Mouse (Mus musculus): ENCODE data around the gene E030030I06Rik. TPM values are rescaled to one million over a fixed set of nuclear protein-coding genes. Genes with fewer than 3 reads are reported as not detected.
A peak's percentile ranks its signal among the peaks of the same experiment; 100 is the strongest.
"Not testable (repeated sequence)": the region's sequence is repeated elsewhere in the genome, so short reads cannot be mapped to it uniquely, and the experiment has no call there.

E030030I06Rik gene
- polyA plus RNA-seq (2012; rRNA removed) = 2.9 and 4.4 TPM in 2 replicates

DNA sequence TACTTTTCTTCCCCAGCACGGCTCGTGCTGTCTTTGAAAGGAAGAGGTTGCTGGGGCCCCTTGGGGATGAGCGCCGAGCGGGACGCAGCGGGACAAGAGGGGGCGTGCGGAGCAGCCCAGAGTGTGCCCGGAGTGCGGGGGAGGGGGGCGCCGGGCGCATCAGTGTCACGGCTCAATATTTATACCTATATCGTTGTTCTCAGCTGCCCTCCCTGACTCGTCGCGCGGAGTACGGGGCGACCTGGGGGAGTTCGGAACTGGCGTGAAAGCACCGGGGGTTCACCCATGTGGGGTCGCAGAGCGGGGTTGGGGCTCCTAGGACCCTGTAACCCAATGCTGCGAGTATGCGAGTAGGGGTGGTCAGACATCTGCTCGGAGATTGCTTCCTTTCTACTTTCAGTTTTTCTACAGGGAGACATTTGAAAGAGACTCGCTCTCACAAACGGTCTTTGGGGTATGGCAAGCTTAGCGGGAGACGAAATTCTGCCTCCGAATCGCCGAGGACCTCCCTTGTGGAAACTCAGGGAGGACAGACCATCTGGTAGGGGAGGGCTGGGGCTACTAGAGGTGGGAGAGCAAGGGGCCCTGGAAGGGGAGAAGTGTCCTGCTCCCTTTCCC lies at the start of gene E030030I06Rik:
E030030I06Rik (minus strand) TSS at position 198 of the 618 bp plus-strand sequence.
- Histone ChIP-seq H3K4me3 (ENCODE audit: low read depth, low read length) (peak within 1 kb of the TSS; percentile 78), H3K36me3 (ENCODE audit: control insufficient read depth, insufficient read depth, low read length) (no peaks in the 10 kb centered on the region), H3K27me3 (ENCODE audit: control insufficient read depth, insufficient read depth, low read length) (peaks cover 28% of the 10 kb centered on the region), H3K4me1 (ENCODE audit: control insufficient read depth, insufficient read depth, insufficient read length, low read length) (peaks cover 8% of the 10 kb centered on the region), H3K27ac (ENCODE audit: insufficient read depth, low read depth, low read length) (peak within 1 kb of the TSS; percentile 78)
- under 1% methylated on average over 37 of the region's 37 CpGs for WGBS
- TF ChIP-seq CTCF (IDR thresholded peaks at IDR 0.05; ENCODE audit: extremely low read depth, insufficient read length, insufficient replicate concordance, low read depth, low read length) (no peak), POLR2A (IDR thresholded peaks at IDR 0.05; ENCODE audit: low read depth, low read length) (no peak)

DNA sequence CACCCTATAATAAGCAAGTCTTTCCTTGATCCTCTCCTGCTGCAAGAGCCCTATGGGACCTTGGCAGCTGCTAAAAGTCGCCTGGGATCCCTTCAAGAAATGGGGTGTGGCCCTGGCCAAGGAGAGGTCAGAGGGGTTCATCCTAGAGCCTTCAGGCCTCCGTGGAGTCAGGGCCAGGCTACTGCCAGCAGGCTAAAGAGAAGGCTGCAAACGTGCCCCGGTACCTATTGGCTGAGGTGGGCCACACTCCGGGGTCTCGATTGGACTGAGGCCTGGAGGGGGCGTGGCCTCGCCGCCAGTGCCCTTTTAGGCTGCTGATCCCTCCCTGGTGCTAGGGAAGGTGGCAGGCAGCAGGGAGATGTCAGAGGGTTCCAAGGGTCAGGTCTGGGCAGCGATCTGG lies 42.0 kb upstream of the E030030I06Rik start:
- H3K4me1 ChIP-seq (ENCODE audit: control insufficient read depth, insufficient read depth, insufficient read length, low read length); H3K27ac ChIP-seq (ENCODE audit: insufficient read depth, low read depth, low read length); H3K27me3 ChIP-seq (ENCODE audit: control insufficient read depth, insufficient read depth, low read length); H3K4me3 ChIP-seq (ENCODE audit: low read depth, low read length); H3K36me3 ChIP-seq (ENCODE audit: control insufficient read depth, insufficient read depth, low read length): not testable (repeated sequence)
- WGBS = 2% methylated on average over 10 of the region's 10 CpGs

DNA sequence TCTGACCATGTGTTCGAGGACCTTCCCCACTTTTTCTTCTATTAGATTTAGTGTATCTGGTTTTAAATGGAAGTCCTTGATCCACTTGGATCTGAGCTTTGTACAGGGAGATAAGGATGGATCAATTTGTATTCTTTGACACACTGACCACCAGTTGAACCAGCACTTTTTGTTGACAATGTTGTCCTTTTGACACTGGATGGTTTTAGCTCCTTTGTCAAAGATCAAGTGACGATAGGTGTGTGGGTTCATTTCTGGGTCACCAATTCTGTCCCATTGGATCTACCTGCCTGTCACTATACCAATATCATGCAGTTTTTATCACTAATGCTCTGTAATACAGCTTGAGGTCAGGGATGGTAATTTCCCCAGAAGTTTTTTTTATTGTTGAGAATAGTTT lies 27.4 kb upstream of the E030030I06Rik start:
- WGBS = 61% methylated on average over 2 of the region's 2 CpGs
- H3K36me3 ChIP-seq (ENCODE audit: control insufficient read depth, insufficient read depth, low read length); H3K27me3 ChIP-seq (ENCODE audit: control insufficient read depth, insufficient read depth, low read length); H3K4me1 ChIP-seq (ENCODE audit: control insufficient read depth, insufficient read depth, insufficient read length, low read length); H3K27ac ChIP-seq (ENCODE audit: insufficient read depth, low read depth, low read length); H3K4me3 ChIP-seq (ENCODE audit: low read depth, low read length): not testable (repeated sequence)

DNA sequence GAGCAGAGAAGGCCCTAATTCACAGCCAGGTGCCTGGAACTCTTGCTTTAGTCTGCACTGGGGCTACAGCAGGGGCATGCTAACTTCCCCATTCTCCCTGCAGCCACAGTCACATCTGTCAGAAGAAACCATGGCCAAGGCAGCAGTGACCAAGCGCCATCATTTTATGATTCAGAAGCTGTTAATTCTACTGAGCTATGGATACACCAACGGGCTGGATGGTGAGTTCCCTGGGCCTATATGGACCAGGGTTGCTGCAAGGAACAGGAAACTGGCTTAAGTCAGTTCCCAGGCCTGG lies 25.1 kb upstream of the E030030I06Rik start:
- H3K4me3 ChIP-seq (ENCODE audit: low read depth, low read length); H3K36me3 ChIP-seq (ENCODE audit: control insufficient read depth, insufficient read depth, low read length); H3K27ac ChIP-seq (ENCODE audit: insufficient read depth, low read depth, low read length); H3K27me3 ChIP-seq (ENCODE audit: control insufficient read depth, insufficient read depth, low read length); H3K4me1 ChIP-seq (ENCODE audit: control insufficient read depth, insufficient read depth, insufficient read length, low read length): not testable (repeated sequence)
- 80% methylated on average over 2 of the region's 2 CpGs for WGBS

DNA sequence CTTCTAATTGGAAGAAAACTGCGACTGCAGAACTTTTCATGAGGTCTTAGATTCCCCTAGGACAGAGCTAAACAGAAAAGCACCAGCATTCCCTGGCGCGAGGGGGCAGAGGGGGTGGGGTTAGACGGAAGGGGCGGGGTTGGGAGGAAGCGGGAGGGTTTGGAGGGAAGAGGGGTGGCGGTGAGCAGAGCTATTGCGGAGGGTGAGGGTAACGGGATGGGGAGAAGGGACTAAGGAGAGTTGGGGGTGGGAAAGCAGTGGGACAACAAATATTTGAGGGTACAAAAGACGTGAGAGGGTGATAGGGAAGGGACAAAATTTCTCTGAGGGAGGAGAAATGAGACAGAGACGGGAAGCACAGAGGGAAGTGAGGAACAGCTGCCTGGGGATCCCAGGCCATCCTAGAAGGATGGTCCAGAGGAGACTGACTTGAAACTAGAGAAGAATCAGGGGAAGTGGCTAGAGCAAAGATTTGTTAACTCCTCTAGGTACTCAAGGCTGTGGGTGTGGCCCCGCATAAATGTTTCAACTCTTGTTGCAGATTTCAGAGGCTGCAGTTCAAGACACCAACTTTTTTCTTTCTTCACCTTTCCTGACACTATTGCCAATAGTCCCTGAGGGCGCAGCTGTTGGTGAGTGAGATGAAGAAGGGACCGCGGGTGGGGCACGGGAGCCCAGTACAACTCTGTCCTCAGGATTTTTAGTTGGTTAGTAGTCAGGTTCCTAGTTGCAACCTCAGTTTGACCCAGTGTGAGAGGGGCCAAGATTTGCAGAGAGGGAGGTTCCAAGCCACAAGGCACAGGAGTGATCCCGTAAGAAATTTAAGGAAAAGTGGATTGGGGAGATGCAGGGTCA lies 24.5 kb upstream of the E030030I06Rik start:
- not testable (repeated sequence) for H3K27ac ChIP-seq (ENCODE audit: insufficient read depth, low read depth, low read length); H3K36me3 ChIP-seq (ENCODE audit: control insufficient read depth, insufficient read depth, low read length); H3K4me3 ChIP-seq (ENCODE audit: low read depth, low read length); H3K4me1 ChIP-seq (ENCODE audit: control insufficient read depth, insufficient read depth, insufficient read length, low read length); H3K27me3 ChIP-seq (ENCODE audit: control insufficient read depth, insufficient read depth, low read length)
- WGBS = 20% methylated on average over 15 of the region's 17 CpGs

DNA sequence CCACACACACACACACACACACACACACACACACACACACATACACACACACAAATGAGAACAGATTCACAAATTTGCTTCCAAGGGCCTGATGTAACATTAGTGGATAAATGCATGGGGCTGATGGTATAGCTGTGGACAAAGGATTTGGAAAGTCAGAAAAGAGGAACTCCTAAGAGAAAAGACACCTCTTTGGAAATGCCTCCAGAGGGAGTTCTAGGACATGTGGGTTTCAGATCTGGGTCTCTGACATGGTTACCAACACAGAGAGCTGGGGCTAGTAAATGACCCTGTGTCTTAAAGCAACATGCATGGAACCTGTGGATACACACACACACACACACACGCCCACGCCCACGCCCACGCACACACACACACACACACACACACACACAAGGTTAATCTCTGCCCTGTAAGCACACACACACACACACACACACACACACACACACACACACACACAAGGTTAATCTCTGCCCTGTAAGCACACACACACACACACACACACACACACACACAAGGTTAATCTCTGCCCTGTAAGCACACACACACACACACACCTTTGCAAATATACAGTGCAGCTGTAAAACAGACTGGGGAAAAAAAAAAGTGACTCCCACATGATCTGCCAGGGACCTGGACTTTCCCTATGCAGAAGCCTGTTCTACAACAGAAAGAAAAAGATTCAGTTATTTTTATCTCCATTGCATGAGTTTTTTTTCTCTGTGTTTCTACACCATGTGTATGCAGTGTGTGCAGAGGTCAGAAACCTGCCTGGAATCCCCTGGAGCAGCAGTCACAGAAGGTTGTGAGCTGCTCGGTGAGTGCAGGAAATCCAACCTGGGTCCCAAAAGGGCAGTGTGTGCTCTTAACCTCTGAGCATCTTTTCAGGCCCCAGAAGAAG lies 23.6 kb upstream of the E030030I06Rik start:
- 34% methylated on average over 5 of the region's 5 CpGs for WGBS

DNA sequence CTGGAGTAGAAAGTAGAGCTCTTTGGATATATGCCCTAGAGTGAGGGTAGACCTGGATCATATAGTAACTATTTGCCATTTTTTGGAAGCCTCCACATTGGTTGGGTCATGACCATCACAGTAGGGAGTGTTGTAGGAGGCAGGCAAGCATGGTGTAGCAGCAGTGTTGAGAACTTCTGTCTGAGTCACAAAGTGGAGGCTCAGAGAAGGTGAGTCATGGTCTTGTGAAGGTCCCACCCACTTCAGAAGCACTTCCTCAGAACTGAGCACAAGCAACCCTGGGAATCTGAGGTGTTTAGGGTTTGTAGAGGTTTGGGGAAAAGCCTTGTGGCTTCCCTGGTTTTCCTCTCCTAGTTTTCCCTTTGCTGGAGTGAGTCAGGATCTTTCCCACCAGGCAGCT lies 20.0 kb upstream of the E030030I06Rik start:
- not testable (repeated sequence) for H3K4me1 ChIP-seq (ENCODE audit: control insufficient read depth, insufficient read depth, insufficient read length, low read length); H3K27me3 ChIP-seq (ENCODE audit: control insufficient read depth, insufficient read depth, low read length); H3K4me3 ChIP-seq (ENCODE audit: low read depth, low read length); H3K36me3 ChIP-seq (ENCODE audit: control insufficient read depth, insufficient read depth, low read length); H3K27ac ChIP-seq (ENCODE audit: insufficient read depth, low read depth, low read length)

More for the DNA sequence above, 23.6 kb upstream of the E030030I06Rik start:
- not testable (repeated sequence) for H3K36me3 ChIP-seq (ENCODE audit: control insufficient read depth, insufficient read depth, low read length); H3K4me1 ChIP-seq (ENCODE audit: control insufficient read depth, insufficient read depth, insufficient read length, low read length); H3K27ac ChIP-seq (ENCODE audit: insufficient read depth, low read depth, low read length); H3K4me3 ChIP-seq (ENCODE audit: low read depth, low read length); H3K27me3 ChIP-seq (ENCODE audit: control insufficient read depth, insufficient read depth, low read length)

DNA sequence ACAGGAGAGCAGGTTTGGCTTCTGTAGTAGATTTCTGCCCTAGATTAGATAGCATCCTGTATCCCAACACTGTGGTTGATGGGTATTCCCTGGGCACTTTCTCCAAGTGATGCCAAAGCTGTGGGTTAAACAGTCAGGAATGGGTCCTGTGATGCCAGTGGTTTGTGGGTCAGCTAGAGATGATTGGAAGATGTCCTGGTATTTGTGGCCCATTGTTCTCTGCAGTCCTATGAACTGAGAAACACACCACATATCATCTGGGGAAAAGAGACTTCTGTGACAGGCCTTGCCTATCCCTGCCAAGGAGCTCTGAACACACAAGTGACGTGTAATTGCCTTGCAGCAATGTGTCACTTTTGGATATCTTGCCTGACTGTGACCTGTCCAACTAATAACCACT lies 18.0 kb upstream of the E030030I06Rik start:
- not testable (repeated sequence) for H3K27me3 ChIP-seq (ENCODE audit: control insufficient read depth, insufficient read depth, low read length); H3K27ac ChIP-seq (ENCODE audit: insufficient read depth, low read depth, low read length); H3K4me1 ChIP-seq (ENCODE audit: control insufficient read depth, insufficient read depth, insufficient read length, low read length); H3K36me3 ChIP-seq (ENCODE audit: control insufficient read depth, insufficient read depth, low read length); H3K4me3 ChIP-seq (ENCODE audit: low read depth, low read length)
- 81% methylated on average over 1 of the region's 1 CpGs for WGBS

DNA sequence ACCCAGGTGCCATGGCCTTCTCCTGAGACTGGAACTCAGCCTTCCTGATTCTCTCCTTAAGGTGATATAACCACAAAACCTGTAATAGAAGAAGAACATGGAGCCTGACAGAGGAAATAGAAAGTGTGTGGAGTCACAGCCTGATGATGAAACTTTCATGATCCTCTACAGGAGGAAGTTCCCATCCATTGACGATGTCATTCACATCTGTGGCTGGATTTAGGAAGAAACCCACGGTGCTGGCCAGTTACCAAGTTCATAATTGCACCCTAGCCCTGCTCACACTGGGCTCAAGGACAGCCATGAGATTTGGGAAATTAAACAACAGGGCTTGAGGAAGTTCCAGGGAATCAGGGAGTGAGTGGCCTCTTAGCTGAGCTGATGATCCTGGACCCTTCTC lies 17.0 kb upstream of the E030030I06Rik start:
- H3K36me3 ChIP-seq (ENCODE audit: control insufficient read depth, insufficient read depth, low read length); H3K27me3 ChIP-seq (ENCODE audit: control insufficient read depth, insufficient read depth, low read length); H3K4me3 ChIP-seq (ENCODE audit: low read depth, low read length); H3K27ac ChIP-seq (ENCODE audit: insufficient read depth, low read depth, low read length); H3K4me1 ChIP-seq (ENCODE audit: control insufficient read depth, insufficient read depth, insufficient read length, low read length): not testable (repeated sequence)
- WGBS = 28% methylated on average over 2 of the region's 2 CpGs

DNA sequence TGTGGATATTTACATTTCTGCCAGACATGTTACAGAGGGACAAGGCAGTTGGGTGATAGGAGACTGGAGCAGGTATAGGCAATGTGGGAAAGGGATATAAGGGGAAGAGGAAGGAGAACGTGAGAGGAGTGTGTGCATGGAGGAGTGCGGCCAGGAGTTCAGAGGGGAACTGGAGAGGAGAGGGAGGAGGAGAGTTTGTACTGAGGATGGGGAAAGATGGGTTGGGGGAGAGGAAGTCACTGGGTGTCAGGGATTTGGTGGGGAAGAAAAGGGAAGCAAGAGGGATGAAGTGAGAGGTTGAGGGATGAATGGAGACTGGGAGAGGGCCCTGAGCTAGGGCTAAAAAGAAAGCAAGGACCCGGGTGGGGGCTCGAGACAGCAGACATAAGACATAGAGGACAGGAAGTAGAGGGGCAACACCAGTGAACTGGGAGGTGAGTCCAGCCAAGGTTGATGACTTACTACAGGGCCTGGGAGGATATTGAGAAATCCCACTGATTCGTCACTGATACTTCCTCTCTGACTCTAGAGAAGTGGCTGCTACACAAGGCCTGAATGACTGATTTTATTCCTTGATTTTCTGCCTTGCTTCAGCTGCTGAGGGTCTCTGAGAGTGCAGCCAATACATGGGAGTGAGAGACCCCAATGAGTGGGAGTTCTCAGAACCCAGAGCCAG lies 16.4 kb upstream of the E030030I06Rik start:
- not testable (repeated sequence) for H3K36me3 ChIP-seq (ENCODE audit: control insufficient read depth, insufficient read depth, low read length); H3K4me1 ChIP-seq (ENCODE audit: control insufficient read depth, insufficient read depth, insufficient read length, low read length); H3K4me3 ChIP-seq (ENCODE audit: low read depth, low read length); H3K27ac ChIP-seq (ENCODE audit: insufficient read depth, low read depth, low read length); H3K27me3 ChIP-seq (ENCODE audit: control insufficient read depth, insufficient read depth, low read length)
- WGBS = 60% methylated on average over 5 of the region's 5 CpGs

Data from small intestine, adult 2 months (tissue).